Mouse (Mus musculus): ENCODE measurements around the gene Rpusd1.

Rpusd1 gene

DNA sequence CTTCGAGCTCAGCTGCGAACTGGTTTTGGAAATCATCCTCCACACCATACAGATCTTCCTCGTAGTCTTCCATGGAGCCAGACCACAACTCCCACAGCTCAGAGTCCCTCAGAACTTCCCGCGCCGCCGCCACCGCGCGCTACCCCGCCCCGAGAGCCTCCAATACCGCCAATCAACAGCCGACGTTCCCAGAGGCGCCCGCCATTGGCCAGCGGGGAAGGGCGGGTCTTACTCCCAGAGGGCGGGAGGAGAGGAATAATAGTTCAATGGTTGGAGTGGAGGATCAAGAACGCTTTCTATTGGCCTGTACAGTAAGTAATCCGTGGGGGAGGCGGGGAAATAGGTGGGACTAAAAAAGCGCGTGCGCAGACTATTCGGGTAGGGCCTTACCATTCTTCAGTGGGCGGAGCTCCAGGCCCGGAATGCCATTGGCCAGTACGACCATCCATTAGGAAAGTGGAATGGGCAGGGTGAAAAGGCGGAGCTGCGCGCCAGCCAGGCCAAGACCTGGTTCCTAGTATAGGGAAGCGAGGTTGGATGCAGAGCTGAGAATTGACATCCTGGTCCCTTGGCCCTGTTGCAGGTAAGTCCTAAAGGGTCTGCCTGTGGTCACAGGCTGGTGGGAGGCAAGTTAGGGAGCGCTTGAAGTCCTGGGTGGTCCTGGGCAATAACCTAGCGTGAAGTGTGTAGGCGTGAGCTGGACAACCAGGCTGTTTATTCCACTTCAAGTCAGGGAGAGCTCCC, at the start of gene Rpusd1, which contains the start of gene Chtf18:
Gene Rpusd1 (plus strand): TSS at position 406 of the 744 bp plus-strand sequence.
Gene Chtf18 (minus strand): TSS at position 155 of the 744 bp plus-strand sequence.
- DNase-seq, result peak; percentile 100

DNA sequence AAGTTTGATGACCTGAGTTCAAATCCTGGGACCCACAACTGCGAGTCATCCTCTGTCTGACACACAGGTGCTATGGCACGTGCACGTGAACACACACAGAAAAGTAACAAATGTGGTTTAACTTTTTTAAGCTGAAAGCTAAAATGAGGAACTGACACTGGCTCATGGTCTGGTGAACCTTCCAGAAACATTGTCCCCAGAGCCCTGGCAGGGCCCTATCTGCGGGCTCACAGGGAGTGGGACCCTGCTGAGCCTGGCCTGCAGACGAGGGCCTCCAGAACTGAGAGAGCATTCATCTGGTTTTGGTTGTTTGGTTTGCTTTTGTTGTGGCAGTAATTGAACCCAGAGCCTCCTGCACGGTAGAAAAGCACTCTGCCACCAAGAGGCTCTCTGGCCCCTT, 49.5 kb upstream of the Rpusd1 start:
- no peak for DNase-seq

GRCm38 (mm10) chr17:25679818-25680217, 47.7 kb upstream of the Rpusd1 start:
- no peak for DNase-seq

GRCm38 (mm10) chr17:25681636-25682035, 45.8 kb upstream of the Rpusd1 start:
- no peak for DNase-seq

- DNase-seq, result no peak
These were observed 41.1 kb upstream of the Rpusd1 start for GRCm38 (mm10) chr17:25686323-25686722.

DNA sequence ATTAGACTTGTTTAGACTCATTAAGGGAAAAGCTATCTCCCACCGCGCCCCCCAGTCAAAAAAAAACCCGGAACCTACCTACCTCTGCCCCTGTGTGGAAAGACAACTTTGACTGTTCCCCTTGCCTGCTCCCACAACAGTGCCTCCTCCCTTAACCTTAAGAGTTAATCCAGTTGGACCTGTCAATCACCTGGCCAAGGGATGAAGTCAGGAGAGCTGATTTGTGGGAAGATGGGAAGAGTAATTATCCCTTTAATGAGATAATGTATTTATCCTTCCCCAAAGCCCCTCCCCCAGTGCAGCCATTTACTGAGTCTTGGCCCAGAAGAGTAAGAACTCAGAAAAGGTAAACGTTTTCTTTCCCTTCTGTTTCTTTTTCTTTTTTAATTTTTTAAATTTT, 38.5 kb upstream of the Rpusd1 start:
- no peak for DNase-seq

- DNase-seq, result no peak
These were observed 31.2 kb upstream of the Rpusd1 start for GRCm38 (mm10) chr17:25696263-25696662.

DNA sequence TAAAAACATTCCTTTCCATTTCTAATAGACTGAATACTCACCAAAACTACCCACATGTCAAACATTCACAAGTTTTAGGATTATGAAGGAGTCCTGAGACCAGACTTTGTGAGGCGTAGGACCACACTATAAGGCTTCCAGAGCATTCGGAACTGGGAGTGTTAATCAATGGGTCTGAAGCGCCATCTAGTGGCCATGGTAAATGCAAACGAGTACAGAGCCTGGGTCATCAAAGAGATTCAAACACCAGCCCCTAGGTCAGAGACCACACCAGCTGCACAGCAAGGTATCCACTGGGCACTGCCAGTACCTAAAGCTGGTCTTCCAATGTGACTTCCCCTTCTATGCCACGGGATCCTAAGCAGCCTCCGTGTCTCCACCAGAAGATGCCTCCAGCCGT, 29.0 kb upstream of the Rpusd1 start:
- DNase-seq, result peak; percentile 25

GRCm38 (mm10) chr17:25700863-25701496, 26.5 kb upstream of the Rpusd1 start:
- DNase-seq, result no peak

- DNase-seq, result no peak
These were observed 17.5 kb upstream of the Rpusd1 start for GRCm38 (mm10) chr17:25709994-25710393.

- no peak for DNase-seq
These were observed 16.3 kb upstream of the Rpusd1 start for GRCm38 (mm10) chr17:25711136-25711535.

- DNase-seq, result no peak
These were observed 11.8 kb upstream of the Rpusd1 start for GRCm38 (mm10) chr17:25715627-25716026.

GRCm38 (mm10) chr17:25716130-25716529, 11.3 kb upstream of the Rpusd1 start:
- no peak for DNase-seq

GRCm38 (mm10) chr17:25716711-25717637, 10.5 kb upstream of the Rpusd1 start, which contains the start of gene Gng13:
Gene Gng13 (plus strand): TSS chr17:25717171.
- no peak for DNase-seq

- no peak for DNase-seq
These were observed 9.8 kb upstream of the Rpusd1 start for GRCm38 (mm10) chr17:25717691-25718090.

DNA sequence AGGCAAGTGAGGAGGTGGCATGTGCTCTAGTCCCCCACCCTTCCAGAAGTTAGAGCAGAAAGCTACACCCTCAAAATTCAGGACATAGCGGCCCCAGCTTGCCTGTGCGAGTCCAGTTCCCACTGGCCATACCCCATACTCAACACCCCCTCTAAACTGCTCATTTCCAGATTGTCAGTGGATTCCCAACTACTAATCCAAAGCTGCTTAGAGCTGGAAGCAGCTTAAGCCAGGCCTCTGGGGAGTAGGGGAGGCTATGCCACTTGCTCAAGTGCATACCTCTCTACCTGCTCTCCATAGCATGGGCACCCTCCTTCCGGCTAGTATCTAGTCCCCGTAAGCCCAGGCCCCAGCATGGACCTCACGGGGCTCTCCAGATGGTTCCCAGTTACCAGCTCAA, 6.0 kb upstream of the Rpusd1 start:
- no peak for DNase-seq

GRCm38 (mm10) chr17:25723470-25723869, 4.0 kb upstream of the Rpusd1 start:
- DNase-seq, result no peak

DNA sequence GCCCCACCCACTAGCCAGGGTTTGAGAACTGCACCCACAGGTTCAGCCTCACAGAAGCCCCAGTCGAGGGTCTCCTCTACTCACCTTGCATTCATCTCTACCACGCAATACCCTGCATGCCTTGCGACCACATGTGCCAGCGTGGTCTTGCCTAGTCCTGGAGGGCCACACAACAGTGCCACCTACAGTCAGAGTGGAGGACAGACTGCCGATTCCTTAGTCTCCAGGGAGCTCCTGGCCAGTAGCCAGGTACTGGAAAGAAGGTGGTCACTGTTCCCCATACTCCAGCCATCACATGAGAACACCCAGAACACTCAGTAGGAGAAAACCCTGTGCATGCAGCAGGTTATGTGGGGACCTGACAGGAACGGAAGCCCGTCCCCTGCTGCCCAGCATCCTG, 3.6 kb upstream of the Rpusd1 start:
- no peak for DNase-seq

GRCm38 (mm10) chr17:25725264-25725663, 2.2 kb upstream of the Rpusd1 start:
- peak; percentile 61 for DNase-seq

DNA sequence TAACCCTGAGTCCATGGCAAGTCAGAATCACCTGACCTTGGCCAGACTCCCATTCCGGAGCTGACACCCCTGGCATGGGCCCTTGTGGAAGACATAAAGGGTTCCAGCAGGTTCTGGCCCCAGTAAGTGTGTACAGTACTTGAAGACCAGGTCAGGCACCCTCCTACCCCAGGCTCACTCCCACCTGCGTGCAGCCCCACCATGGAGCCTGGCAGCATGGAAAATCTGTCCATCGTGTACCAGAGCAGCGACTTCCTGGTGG, 470 bp downstream of the Rpusd1 start:
- DNase-seq, result no peak

- peak; percentile 76 for DNase-seq
These were observed 4.6 kb downstream of the Rpusd1 start for GRCm38 (mm10) chr17:25732082-25732481.

- DNase-seq, result no peak
These were observed 7.8 kb downstream of the Rpusd1 start for GRCm38 (mm10) chr17:25735246-25735645.

DNA sequence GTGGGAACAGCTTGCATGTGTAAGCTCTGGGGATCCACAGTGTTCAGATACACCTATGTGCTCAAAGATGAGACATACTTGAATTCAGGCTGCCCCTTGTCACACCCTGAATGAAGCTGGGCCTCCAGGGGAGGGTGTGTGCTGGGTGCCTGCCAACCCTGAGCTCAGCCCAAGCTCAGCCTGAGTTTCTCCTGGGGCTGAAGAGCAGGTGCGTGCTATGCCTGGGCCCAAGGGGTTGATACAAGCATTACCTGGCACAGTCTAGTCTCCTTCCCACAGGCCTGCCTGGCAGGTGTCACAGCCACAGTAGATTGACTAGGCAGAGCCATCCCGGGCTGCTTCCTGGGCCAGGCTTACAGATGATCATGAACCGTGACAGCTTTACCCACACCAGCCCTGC, 8.3 kb downstream of the Rpusd1 start, which contains the start of gene Mslnl:
Gene Mslnl (plus strand): TSS at position 298 of the 400 bp plus-strand sequence.
- no peak for DNase-seq
